In the genomic region with DNA sequence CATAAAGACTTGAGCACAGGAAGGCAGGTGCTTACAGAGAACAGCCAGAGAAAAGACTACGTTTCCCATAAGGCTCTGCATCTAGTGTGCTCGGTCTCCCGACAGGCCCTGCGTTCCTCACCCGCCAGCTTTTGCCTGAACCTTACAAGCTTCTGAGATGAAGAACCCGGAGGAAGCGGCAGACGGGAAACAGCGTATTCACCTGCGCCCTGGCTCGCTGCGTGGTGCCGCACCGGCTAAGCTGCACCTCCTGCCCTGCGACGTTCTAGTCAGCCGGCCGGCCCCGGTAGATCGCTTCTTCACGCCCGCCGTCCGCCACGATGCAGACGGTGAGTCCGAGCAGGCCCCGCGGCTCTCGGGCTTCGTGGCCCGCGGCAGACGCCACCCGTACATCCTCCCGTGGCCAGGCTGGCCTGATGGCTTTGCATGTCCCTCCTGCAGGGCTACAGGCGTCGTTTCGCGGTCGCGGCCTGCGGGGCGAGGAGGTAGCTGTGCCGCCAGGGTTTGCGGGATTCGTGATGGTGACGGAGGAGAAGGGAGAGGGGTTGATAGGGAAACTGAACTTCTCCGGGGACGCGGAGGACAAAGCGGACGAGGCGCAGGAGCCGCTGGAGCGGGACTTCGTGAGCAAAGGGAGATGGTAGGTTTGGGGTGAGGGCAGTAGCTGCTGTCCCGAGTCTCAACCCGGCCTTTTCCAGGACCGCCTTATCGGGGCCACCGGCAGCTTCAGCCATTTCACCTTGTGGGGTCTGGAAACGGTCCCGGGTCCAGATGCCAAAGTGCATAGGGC, we compare ENCODE assay signal across 8 mouse cellular contexts. TPM values are rescaled to one million over a fixed set of nuclear protein-coding genes. Genes with fewer than 3 reads are reported as not detected.
A peak's percentile ranks its signal among the peaks of the same experiment; 100 is the strongest.
DNase-seq lines count a peak whose midpoint lies in the region; ATAC-seq and TF ChIP-seq lines count a peak whose summit lies in the region.

Gene Rnaseh2c, plus strand, starts transcription at position 122 of the 790 bp plus-strand sequence.

- H3K27me3 ChIP-seq in G1E (ENCODE audit: insufficient read depth, low read length) = peaks cover 7% of the 10 kb centered on the region
- H3K27me3 ChIP-seq in forebrain, embryonic 16.5 days (replicated peaks; ENCODE audit: control insufficient read depth, insufficient read depth, low read length) = no peaks in the 10 kb centered on the region
- H3K27me3 ChIP-seq in lung, embryonic 14.5 days (ENCODE audit: insufficient read depth, low read length) = no peaks in the 10 kb centered on the region

- intact Hi-C loops in heart, postnatal 36 days (cut with DNase I) = no loop called here

- H3K4me2 ChIP-seq in forebrain, embryonic 16.5 days (ENCODE audit: low read length) = peak within 1 kb of the TSS; percentile 91
- H3K4me2 ChIP-seq in lung, embryonic 14.5 days = peak within 1 kb of the TSS; percentile 94

- DNase-seq in G1E (ENCODE audit: low spot score) = peak; percentile 82
- peak; percentile 79 for DNase-seq in cerebellum, adult 11-12 months
- peak; percentile 65 to 75 for DNase-seq in heart, postnatal 36 days
- DNase-seq in layer of hippocampus, adult 2 months (ENCODE audit: low spot score in 2 of 2) = peak; percentile 76 to 78
- DNase-seq in lung, embryonic 14.5 days = peak; percentile 90
- peak; percentile 55 for DNase-seq in ovary, adult 18-20 months (ENCODE audit: low spot score)
- peak; percentile 91 for DNase-seq in thymus, postnatal 0 days (ENCODE audit: low spot score)

- H3K9ac ChIP-seq in forebrain, embryonic 16.5 days (replicated peaks; ENCODE audit: low read depth, low read length) = peak within 1 kb of the TSS; percentile 94
- H3K9ac ChIP-seq in lung, embryonic 14.5 days = peak within 1 kb of the TSS; percentile 95

- TF ChIP-seq CTCF in G1E (IDR thresholded peaks at IDR 0.05; ENCODE audit: low read depth, low read length) = no peak
- TF ChIP-seq CTCF in layer of hippocampus, adult 2 months (conservative IDR thresholded peaks at IDR 0.05) = no peak
- no peak for TF ChIP-seq CTCF in lung, embryonic 14.5 days (IDR thresholded peaks at IDR 0.05; ENCODE audit: low read depth)

- H3K4me1 ChIP-seq in G1E (ENCODE audit: insufficient read depth, low read depth, low read length) = peaks cover 54% of the 10 kb centered on the region
- H3K4me1 ChIP-seq in forebrain, embryonic 16.5 days (replicated peaks; ENCODE audit: control insufficient read depth, insufficient read depth, low read length) = peaks cover 21% of the 10 kb centered on the region
- peaks cover 11% of the 10 kb centered on the region; the same call in 1 of the 2 replicates for H3K4me1 ChIP-seq in lung, embryonic 14.5 days (ENCODE audit: insufficient read depth)

- peaks cover 50% of the 10 kb centered on the region for H3K36me3 ChIP-seq in G1E (replicated peaks)
- H3K36me3 ChIP-seq in forebrain, embryonic 16.5 days (ENCODE audit: control insufficient read depth, insufficient read depth) = peaks cover 30% of the 10 kb centered on the region
- peaks cover 42% of the 10 kb centered on the region for H3K36me3 ChIP-seq in lung, embryonic 14.5 days (ENCODE audit: insufficient read depth)

- H3K27ac ChIP-seq in forebrain, embryonic 16.5 days (ENCODE audit: low read length) = peak within 1 kb of the TSS; percentile 83
- H3K27ac ChIP-seq in layer of hippocampus, adult 2 months = peak within 1 kb of the TSS; percentile 85
- peak within 1 kb of the TSS; percentile 88 for H3K27ac ChIP-seq in lung, embryonic 14.5 days (ENCODE audit: low read depth)

- H3K4me3 ChIP-seq in G1E (ENCODE audit: low read depth, low read length) = peak within 1 kb of the TSS; percentile 93
- H3K4me3 ChIP-seq in forebrain, embryonic 16.5 days (replicated peaks; ENCODE audit: low read length) = peak within 1 kb of the TSS; percentile 78
- peak within 1 kb of the TSS; percentile 82 for H3K4me3 ChIP-seq in layer of hippocampus, adult 2 months
- peak within 1 kb of the TSS; percentile 91 for H3K4me3 ChIP-seq in lung, embryonic 14.5 days (ENCODE audit: low read depth, low read length)

- WGBS in forebrain, embryonic 16.5 days = under 1% methylated on average over 64 of the region's 64 CpGs
- WGBS in lung, embryonic 14.5 days = under 1% methylated on average over 64 of the region's 64 CpGs

- ATAC-seq in G1E (ENCODE audit: extremely low read depth, insufficient number of reproducible peaks, low FRiP score, poor library complexity, severe bottlenecking) = peak; percentile 64
- ATAC-seq in forebrain, embryonic 16.5 days = peak; percentile 96
- peak; percentile 87 for ATAC-seq in lung, embryonic 14.5 days (ENCODE audit: insufficient read depth)

- peaks cover 3% of the 10 kb centered on the region; the same call in 1 of the 2 replicates for H3K9me3 ChIP-seq in G1E (replicated peaks)
- no peaks in the 10 kb centered on the region for H3K9me3 ChIP-seq in forebrain, embryonic 16.5 days (ENCODE audit: control insufficient read depth, low read length)
- H3K9me3 ChIP-seq in lung, embryonic 14.5 days (ENCODE audit: low read depth, low read length) = no peaks in the 10 kb centered on the region

RNA-seq across cellular contexts. Expression of gene Rnaseh2c, which starts in this region (rescaled TPM):
- 19.7 and 30.8 TPM in 2 replicates for total RNA-seq in G1E (2014; fragmentation: Nextera tagmentation)
- total RNA-seq in G1E (2017) = 75.5 and 103 TPM in 2 replicates
- polyA plus RNA-seq in G1E (2012) = 277 and 315 TPM in 2 replicates
- 81.0 and 86.7 TPM in 2 replicates for polyA plus RNA-seq in forebrain, embryonic 16.5 days (2015; fragmentation: Nextera tagmentation; extraction: Ambion mirVana)
- total RNA-seq in heart, postnatal 36 days (2021) = 10 to 100 TPM; 42.7 to 53.2 TPM
- 10 to 100 TPM; 80.0 to 88.2 TPM for total RNA-seq in layer of hippocampus, adult 2 months (2021)
- 138 and 145 TPM in 2 replicates for polyA plus RNA-seq in lung, embryonic 14.5 days (2014; fragmentation: Nextera tagmentation; extraction: Ambion mirVana)
- polyA plus RNA-seq in thymus, postnatal 0 days (2015; fragmentation: Nextera tagmentation; extraction: Ambion mirVana) = 127 and 157 TPM in 2 replicates

Comparison
In these comparisons a context has a peak if more than half of its experiments do, and no peak if none do; other contexts are left out.
1. Peak in every context shown above with its lines: DNase-seq, ATAC-seq, H3K4me3 ChIP-seq and H3K27ac ChIP-seq.